Mouse (Mus musculus): ENCODE measurements around the gene AU022252. TPM values are rescaled to one million over a fixed set of nuclear protein-coding genes. Genes with fewer than 3 reads are reported as not detected.

The AU022252 gene
- polyA plus RNA-seq, 1 experiment, result 15.2 TPM

GRCm38 (mm10) chr4:119216667-119217066, 15.8 kb downstream of the AU022252 start:
- no peak for TF ChIP-seq GATA1 (IDR thresholded peaks at IDR 0.05; ENCODE audit: low read length)

GRCm38 (mm10) chr4:119204672-119205071, 27.8 kb downstream of the AU022252 start:
- TF ChIP-seq GATA1 (IDR thresholded peaks at IDR 0.05; ENCODE audit: low read length), result no peak

GRCm38 (mm10) chr4:119198105-119198504, 34.4 kb downstream of the AU022252 start:
- TF ChIP-seq GATA1 (IDR thresholded peaks at IDR 0.05; ENCODE audit: low read length), result no peak

DNA sequence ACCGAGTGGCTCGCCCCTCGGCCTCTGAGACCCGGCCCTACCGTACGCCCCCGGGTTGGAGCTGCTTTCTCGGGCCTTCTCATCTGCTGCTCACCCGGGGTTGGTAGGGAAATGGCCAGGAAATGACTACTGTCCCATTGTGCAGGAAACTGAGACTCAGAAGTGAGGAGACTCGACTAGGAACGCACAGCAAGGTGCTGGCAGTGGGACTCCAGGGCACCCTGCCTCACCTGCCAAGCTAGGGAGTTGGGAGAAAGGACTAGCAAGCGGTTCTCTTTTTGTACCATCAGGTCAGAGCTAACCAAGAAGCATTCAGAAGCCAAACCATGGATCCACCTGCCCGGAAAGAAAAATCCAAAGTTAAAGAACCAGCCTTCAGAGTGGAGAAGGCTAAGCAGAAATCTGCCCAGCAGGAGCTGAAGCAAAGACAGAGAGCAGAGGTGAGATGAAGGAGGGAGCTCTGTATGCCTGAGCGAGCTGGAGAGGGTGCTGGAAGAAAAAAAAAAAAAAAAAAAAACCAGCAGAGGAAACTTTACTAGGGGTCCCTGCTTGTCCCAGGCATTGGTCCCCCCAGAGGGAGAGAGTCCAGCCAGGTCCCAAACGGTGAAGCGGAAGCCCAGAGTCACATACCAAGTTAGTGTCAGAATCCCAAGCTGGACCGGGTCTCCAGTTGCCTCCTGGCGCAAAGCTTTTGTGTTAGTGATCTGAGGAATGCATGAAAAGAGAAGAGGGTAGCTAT, 36.8 kb downstream of the AU022252 start:
- TF ChIP-seq GATA1 (IDR thresholded peaks at IDR 0.05; ENCODE audit: low read length), result no peak

- no peak for TF ChIP-seq GATA1 (IDR thresholded peaks at IDR 0.05; ENCODE audit: low read length)
Observed at GRCm38 (mm10) chr4:119194909-119195581, 37.5 kb downstream of the AU022252 start, which contains the start of gene Svbp. Svbp (plus strand) TSS chr4:119195306.

- TF ChIP-seq GATA1 (IDR thresholded peaks at IDR 0.05; ENCODE audit: low read length), result no peak
Observed at GRCm38 (mm10) chr4:119192757-119193156, 39.8 kb downstream of the AU022252 start.

- no peak for TF ChIP-seq GATA1 (IDR thresholded peaks at IDR 0.05; ENCODE audit: low read length)
Observed at GRCm38 (mm10) chr4:119191273-119191672, 41.2 kb downstream of the AU022252 start.

GRCm38 (mm10) chr4:119190618-119191017, 41.9 kb downstream of the AU022252 start:
- TF ChIP-seq GATA1 (IDR thresholded peaks at IDR 0.05; ENCODE audit: low read length), result peak; percentile 68

DNA sequence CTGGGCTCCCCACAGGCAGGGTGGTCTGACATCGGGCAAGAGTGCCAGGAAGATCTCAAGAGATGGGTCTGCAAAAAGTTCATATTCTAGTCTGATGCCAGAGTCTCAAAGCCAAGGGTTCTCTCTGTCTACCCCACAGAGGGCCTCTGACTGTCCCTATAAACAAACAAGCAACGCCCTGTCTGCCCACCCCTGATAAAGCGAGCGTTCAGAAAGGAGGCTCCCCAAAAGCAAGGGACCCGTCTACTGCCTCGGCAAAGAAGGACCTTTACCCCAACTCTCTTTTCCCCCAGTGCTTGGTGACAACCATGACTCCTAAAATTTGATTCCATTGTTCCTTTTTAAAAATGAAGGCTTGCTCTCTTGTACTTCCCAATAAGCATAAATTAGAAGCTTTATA, 42.6 kb downstream of the AU022252 start, which contains the start of gene Ermap:
Gene Ermap, minus strand, starts transcription at position 148 of the 400 bp plus-strand sequence.
- no peak for TF ChIP-seq GATA1 (IDR thresholded peaks at IDR 0.05; ENCODE audit: low read length)

DNA sequence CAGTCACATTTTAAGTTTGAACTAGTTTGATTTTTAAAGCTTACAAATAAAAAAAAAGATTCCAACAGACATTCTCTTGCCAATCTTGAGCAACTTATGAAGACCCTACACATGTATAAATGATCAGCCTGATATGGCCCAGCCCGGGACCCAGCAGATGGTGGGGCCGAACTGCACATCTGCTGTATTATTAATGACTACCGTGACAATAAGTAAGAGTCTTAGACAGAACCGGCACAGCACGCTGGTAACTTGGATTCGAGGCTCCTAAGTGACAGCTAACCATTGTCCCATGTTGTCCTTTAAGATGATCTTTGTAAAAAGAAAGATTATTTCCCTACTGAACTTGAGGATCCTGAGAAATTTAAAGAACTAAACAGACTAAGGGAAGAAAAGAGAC, 43.1 kb downstream of the AU022252 start:
- TF ChIP-seq GATA1 (IDR thresholded peaks at IDR 0.05; ENCODE audit: low read length), result no peak

DNA sequence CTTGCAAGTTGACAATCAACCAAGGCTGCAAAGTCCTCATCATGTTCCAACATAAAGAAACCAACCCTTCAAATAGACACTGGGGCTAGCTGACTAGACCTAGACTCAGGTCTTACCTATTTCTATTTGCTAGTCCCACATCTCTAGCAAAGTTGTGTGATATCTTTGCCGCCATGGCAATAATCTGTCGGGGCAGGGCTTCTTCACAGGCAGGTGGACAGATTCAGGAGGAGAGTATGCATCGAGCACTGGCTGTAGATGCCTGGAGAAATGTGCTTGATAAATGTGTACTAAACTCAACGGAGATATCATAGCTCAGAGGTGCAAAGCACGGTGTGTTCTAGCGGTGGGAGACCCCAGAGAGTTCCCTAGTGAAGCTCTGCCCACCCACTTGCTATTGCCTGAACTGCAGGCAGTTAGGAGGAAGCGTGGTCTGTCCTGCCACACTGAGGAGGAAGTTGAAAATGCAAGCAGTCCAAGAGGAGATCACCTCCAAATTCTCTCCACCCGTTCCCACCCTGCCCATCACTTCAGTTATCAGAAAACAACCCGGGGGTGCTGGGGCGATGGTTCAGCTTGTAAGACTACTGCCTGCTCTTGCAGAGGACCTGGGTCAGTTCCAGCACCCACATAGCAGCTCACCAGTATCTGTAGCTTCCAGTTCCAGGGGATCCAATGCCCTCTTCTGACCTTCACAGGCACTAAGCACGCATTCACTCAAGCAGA, 44.3 kb downstream of the AU022252 start:
- no peak for TF ChIP-seq GATA1 (IDR thresholded peaks at IDR 0.05; ENCODE audit: low read length)

DNA sequence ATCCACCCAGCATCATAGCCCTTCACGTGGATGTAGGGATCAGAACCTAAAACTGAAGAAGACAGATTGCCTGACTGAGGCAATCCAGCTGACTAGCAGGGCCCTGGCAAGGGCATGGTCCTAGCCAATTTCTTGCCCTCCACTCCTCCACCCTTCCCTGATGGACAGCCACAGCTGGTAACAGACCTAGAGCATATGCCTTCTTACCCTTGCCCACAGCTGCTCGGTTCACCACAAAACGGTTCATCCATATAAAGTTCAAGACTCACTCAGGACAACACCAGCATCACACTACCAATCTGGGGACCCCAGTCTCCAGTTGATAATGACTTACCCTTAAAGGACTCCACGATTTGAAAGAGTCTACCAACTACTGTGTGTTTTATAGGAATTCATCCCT, 46.7 kb downstream of the AU022252 start:
- no peak for TF ChIP-seq GATA1 (IDR thresholded peaks at IDR 0.05; ENCODE audit: low read length)

- TF ChIP-seq GATA1 (IDR thresholded peaks at IDR 0.05; ENCODE audit: low read length), result no peak
Observed at GRCm38 (mm10) chr4:119183525-119183924, 49.0 kb downstream of the AU022252 start.

DNA sequence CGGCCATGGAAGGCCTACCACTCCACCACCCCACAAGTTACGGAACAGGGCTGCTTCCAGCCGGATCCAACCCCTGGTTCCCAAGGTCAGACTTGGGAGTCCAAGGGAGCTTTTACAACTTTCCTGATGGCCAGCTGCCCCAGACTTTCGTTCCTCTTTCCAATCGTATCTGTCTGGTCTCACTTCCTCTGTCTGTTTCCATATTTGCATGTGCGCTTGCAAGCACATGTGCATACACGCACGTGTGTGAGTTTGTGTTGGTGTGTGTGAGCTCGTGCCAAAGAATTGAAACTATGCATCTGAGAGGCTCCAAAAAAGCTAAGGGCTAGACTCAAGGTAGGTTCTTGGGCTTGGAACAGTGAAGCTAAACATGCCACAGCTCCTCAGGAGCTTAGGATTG, 51.1 kb downstream of the AU022252 start:
- TF ChIP-seq GATA1 (IDR thresholded peaks at IDR 0.05; ENCODE audit: low read length), result no peak

- TF ChIP-seq GATA1 (IDR thresholded peaks at IDR 0.05; ENCODE audit: low read length), result no peak
Observed at GRCm38 (mm10) chr4:119180133-119180707, 52.3 kb downstream of the AU022252 start.

- no peak for TF ChIP-seq GATA1 (IDR thresholded peaks at IDR 0.05; ENCODE audit: low read length)
Observed at GRCm38 (mm10) chr4:119178331-119178730, 54.2 kb downstream of the AU022252 start.
